Mouse (Mus musculus) G1E (cell line): ENCODE measurements around the gene Kmt2b. TPM values are rescaled to one million over a fixed set of nuclear protein-coding genes. Genes with fewer than 3 reads are reported as not detected.

Experiments
- ATAC-seq: 2 replicates; pipeline ENCODE4 v1.8.0; 2016; ENCODE audit warnings: mild to moderate bottlenecking; ENCODE audit not compliant: insufficient number of reproducible peaks, poor library complexity, low FRiP score, severe bottlenecking; ENCODE audit errors: extremely low read depth
- DNase-seq: peaks from one replicate; pipeline ENCODE4 v3.0.0; 2012; ENCODE audit warnings: low spot score
- H3K27me3 ChIP-seq: 2 replicates; pipeline ENCODE4 v1.6.1; 2012; ENCODE audit warnings: mild to moderate bottlenecking, low read length, inconsistent platforms; ENCODE audit not compliant: insufficient read depth
- H3K36me3 ChIP-seq: replicated peaks from 2 replicates; pipeline ENCODE3; 2012; ENCODE audit warnings: mild to moderate bottlenecking, inconsistent platforms
- H3K4me1 ChIP-seq: 2 replicates; pipeline ENCODE4 v1.6.1; 2012; ENCODE audit warnings: low read depth, low read length, inconsistent platforms, mixed read lengths; ENCODE audit not compliant: insufficient read depth
- H3K4me3 ChIP-seq: 2 replicates; pipeline ENCODE4 v1.5.1; 2012; ENCODE audit warnings: low read depth, mild to moderate bottlenecking, inconsistent platforms, low read length, moderate library complexity, mixed read lengths
- H3K9me3 ChIP-seq: replicated peaks from 2 replicates; pipeline ENCODE4 v1.6.1; 2012; ENCODE audit warnings: inconsistent platforms
- CTCF ChIP-seq: IDR thresholded peaks from 2 replicates; pipeline ENCODE4 v1.5.1; 2012; ENCODE audit warnings: low read depth, low read length, inconsistent platforms, mixed read lengths
- GATA1 ChIP-seq: IDR thresholded peaks from 2 replicates; pipeline ENCODE4 v1.6.1; 2012; ENCODE audit warnings: borderline replicate concordance, low read length, inconsistent platforms, mixed read lengths
- GATA2 ChIP-seq: IDR thresholded peaks from 2 replicates; pipeline ENCODE4 v1.6.1; 2012; ENCODE audit warnings: low read depth, low read length, inconsistent platforms, borderline replicate concordance
- POLR2AphosphoS5 ChIP-seq: IDR thresholded peaks from 2 replicates; pipeline ENCODE4 v1.6.1; 2012; ENCODE audit warnings: low read depth, low read length, inconsistent platforms; ENCODE audit not compliant: insufficient replicate concordance
- TAL1 ChIP-seq: conservative IDR thresholded peaks from 2 replicates; pipeline ENCODE4 v1.6.1; 2012; ENCODE audit warnings: low read depth, low read length, inconsistent platforms, mixed read lengths
- polyA plus RNA-seq: library from polyadenylated mRNA; stranded (reverse); fragments of >175 nt; gene quantifications from 2 replicates; pipeline ENCODE4 v1.2.3, GENCODE M21; 2012
- total RNA-seq, 2 experiments: library from RNA; stranded (forward) in 1 of 2; stranded (reverse) in 1 of 2; fragments of 200-1000 nt in 1 of 2; fragments of >200 nt in 1 of 2; fragmentation: Nextera tagmentation in 1 of 2; gene quantifications; 2 replicates each; pipeline ENCODE4 v1.2.3; 2014 to 2017

Gene Kmt2b
- total and polyA plus RNA-seq, 3 experiments = 9.2 to 142 (median 97.4) TPM

- Histone ChIP-seq H3K27me3 (peaks cover 15% of the 10 kb centered on the region; the same call in 1 of the 2 replicates), H3K36me3 (peaks cover 29% of the 10 kb centered on the region), H3K4me1 (peaks cover 20% of the 10 kb centered on the region), H3K4me3 (no peak overlapping the region), H3K9me3 (no peaks in the 10 kb centered on the region)
- TF ChIP-seq POLR2AphosphoS5 = no peak
- no peak for TF ChIP-seq CTCF
- ATAC-seq (no peak), DNase-seq (no peak)
Observed at GRCm38 (mm10) chr7:30626647-30627046, 38.1 kb upstream of the Kmt2b start.

GRCm38 (mm10) chr7:30625530-30626384, 37.2 kb upstream of the Kmt2b start, which contains the start of gene Cox6b1:
Cox6b1 (minus strand) TSS chr7:30626151.
- Histone ChIP-seq H3K27me3 (peaks cover 11% of the 10 kb centered on the region; the same call in 1 of the 2 replicates), H3K4me1 (peaks cover 25% of the 10 kb centered on the region), H3K9me3 (no peaks in the 10 kb centered on the region), H3K36me3 (peaks cover 37% of the 10 kb centered on the region), H3K4me3 (peak within 1 kb of the TSS; percentile 79)
- TF ChIP-seq CTCF = no peak
- TF ChIP-seq GATA1 = no peak
- no peak for TF ChIP-seq GATA2
- TF ChIP-seq TAL1 = no peak
- TF ChIP-seq POLR2AphosphoS5 = no peak
- ATAC-seq (peak; percentile 84), DNase-seq (peak; percentile 67)

GRCm38 (mm10) chr7:30619202-30619601, 30.7 kb upstream of the Kmt2b start:
- DNase-seq = no peak
- Histone ChIP-seq H3K4me1 (peaks cover 30% of the 10 kb centered on the region), H3K36me3 (peaks cover 86% of the 10 kb centered on the region), H3K27me3 (no peaks in the 10 kb centered on the region), H3K4me3 (no peak overlapping the region), H3K9me3 (no peaks in the 10 kb centered on the region)
- TF ChIP-seq CTCF = peak; percentile 43
- no peak for TF ChIP-seq POLR2AphosphoS5
- ATAC-seq = 0 out of 2 replicates have a peak, but pooled peaks have one; percentile 15

GRCm38 (mm10) chr7:30618658-30619057, 30.1 kb upstream of the Kmt2b start:
- Histone ChIP-seq H3K4me1 (peaks cover 29% of the 10 kb centered on the region), H3K27me3 (no peaks in the 10 kb centered on the region), H3K9me3 (no peaks in the 10 kb centered on the region), H3K36me3 (peaks cover 83% of the 10 kb centered on the region), H3K4me3 (no peak overlapping the region)
- DNase-seq (no peak), ATAC-seq (no peak)
- TF ChIP-seq POLR2AphosphoS5 (no peak), GATA2 (no peak), CTCF (no peak), GATA1 (no peak), TAL1 (no peak)

GRCm38 (mm10) chr7:30615049-30615760, 26.7 kb upstream of the Kmt2b start:
- peaks cover 18% of the 10 kb centered on the region for H3K4me1 ChIP-seq
- DNase-seq (no peak), ATAC-seq (no peak)
- no peak for TF ChIP-seq CTCF
- TF ChIP-seq TAL1 = no peak
- TF ChIP-seq POLR2AphosphoS5 = no peak
- TF ChIP-seq GATA2 = no peak
- TF ChIP-seq GATA1 = no peak
- no peaks in the 10 kb centered on the region for H3K9me3 ChIP-seq
- no peak overlapping the region for H3K4me3 ChIP-seq
- H3K36me3 ChIP-seq = peaks cover 68% of the 10 kb centered on the region
- no peaks in the 10 kb centered on the region for H3K27me3 ChIP-seq

- H3K4me1 ChIP-seq = peaks cover 18% of the 10 kb centered on the region
- peaks cover 71% of the 10 kb centered on the region for H3K36me3 ChIP-seq
- no peak for ATAC-seq
- no peak overlapping the region for H3K4me3 ChIP-seq
- H3K9me3 ChIP-seq = no peaks in the 10 kb centered on the region
- TF ChIP-seq GATA2 (no peak), POLR2AphosphoS5 (no peak), GATA1 (no peak), TAL1 (no peak), CTCF (no peak)
- H3K27me3 ChIP-seq = no peaks in the 10 kb centered on the region
- no peak for DNase-seq
Observed at GRCm38 (mm10) chr7:30614454-30614853, 25.9 kb upstream of the Kmt2b start.
